Comparison of ENCODE assay signal across 15 mouse cellular contexts in the genomic region with DNA sequence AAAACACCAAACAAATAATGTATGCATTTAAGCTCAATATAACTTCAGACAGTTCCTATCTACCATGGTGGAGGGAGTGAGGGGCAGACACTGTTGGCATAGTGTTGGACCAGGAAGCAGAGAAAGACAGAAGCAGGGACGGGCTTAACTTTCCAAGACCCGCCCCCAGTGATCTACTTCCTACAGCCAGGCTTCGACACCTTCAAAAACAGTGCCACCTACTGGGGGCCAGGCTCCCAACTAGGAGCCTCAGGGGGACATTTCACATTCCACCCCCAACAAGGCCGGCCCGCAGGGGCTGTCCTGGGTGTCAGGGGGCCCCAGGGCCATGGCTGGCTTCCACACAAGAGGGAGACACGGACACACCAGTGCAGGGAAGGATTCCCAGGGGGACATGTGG.
"Had no signal": no experiment of that assay in that cellular context is flagged by ENCODE, and none has a peak within 500 bp of the region (broad histone marks: within the 10 kb centered on the region; RNA-seq: fewer than 3 reads in every experiment).

No protein-coding gene starts in this region.

- H3K36me3 ChIP-seq: kidney, embryonic 15.5 days; limb, embryonic 13.5 days; midbrain, embryonic 12.5 days had no signal

- H3K27ac ChIP-seq: kidney, embryonic 15.5 days; limb, embryonic 13.5 days; macrophage; midbrain, embryonic 12.5 days; stomach, postnatal 0 days had no signal

- DNase-seq: kidney, adult 2 months; kidney, postnatal 25 days; left cerebral cortex, postnatal 4 days; lung, embryonic 14.5 days; lung, postnatal 14 days; right cerebral cortex, adult 18-20 months; right cerebral cortex, postnatal 25 days; thymus, adult 18-20 months; thymus, postnatal 14 days had no signal

- H3K9me3 ChIP-seq: kidney, embryonic 15.5 days; limb, embryonic 13.5 days; midbrain, embryonic 12.5 days had no signal

- H3K4me3 ChIP-seq: kidney, embryonic 15.5 days; limb, embryonic 13.5 days; megakaryocyte, embryonic 14.5 days; midbrain, embryonic 12.5 days had no signal

- H3K27me3 ChIP-seq: midbrain, embryonic 12.5 days had no signal

- H3K9ac ChIP-seq: kidney, embryonic 15.5 days; limb, embryonic 13.5 days; lung, embryonic 14.5 days; midbrain, embryonic 12.5 days had no signal

- H3K4me2 ChIP-seq: kidney, embryonic 15.5 days; limb, embryonic 13.5 days; lung, embryonic 14.5 days; midbrain, embryonic 12.5 days had no signal
